Mouse (Mus musculus): ENCODE measurements at regions not wholly inside any gene's neighbourhood (a gene's known extent, or its start where the extent isn't known, plus 50 kb on each side); places are given as distances from the start of the nearest gene placed in this dataset.

DNA sequence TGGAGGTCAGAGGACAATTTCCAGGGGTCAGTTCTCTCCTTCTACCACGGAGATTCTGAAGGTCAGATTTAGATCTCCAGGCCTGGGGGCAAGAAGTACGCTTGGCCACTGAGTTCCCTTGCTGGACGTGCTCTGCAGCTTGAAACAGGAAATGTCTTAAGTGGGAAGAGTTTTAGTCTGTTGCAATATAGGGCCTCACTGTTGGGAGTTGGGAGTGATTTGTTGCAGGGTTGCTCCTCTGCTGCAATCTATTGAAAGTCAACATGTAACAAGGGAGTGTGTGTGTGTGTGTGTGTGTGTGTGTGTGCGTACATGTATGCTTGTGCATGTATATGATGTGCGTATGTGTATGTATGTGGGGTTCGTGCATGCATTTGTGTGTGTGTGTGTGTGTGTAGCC, 71.5 kb upstream of the Gmds start:
- H3K4me3 ChIP-seq (ENCODE audit: low read depth, low read length) = no peak overlapping the region
- no peak for TF ChIP-seq CTCF (IDR thresholded peaks at IDR 0.05; ENCODE audit: low read depth)
- 87% methylated on average over 6 of the region's 6 CpGs for WGBS
- H3K4me1 ChIP-seq (ENCODE audit: insufficient read depth) = no peaks in the 10 kb centered on the region
- no peaks in the 10 kb centered on the region for H3K9me3 ChIP-seq (ENCODE audit: low read length)
- H3K27ac ChIP-seq (ENCODE audit: low read depth, low read length) = no peak overlapping the region
- no peak overlapping the region for H3K9ac ChIP-seq
- DNase-seq = no peak
- no peak for ATAC-seq
- H3K27me3 ChIP-seq (ENCODE audit: insufficient read depth, low read length) = no peaks in the 10 kb centered on the region; the same call in 1 of the 2 replicates
- no peak overlapping the region for H3K4me2 ChIP-seq (ENCODE audit: low read depth)
- H3K36me3 ChIP-seq (ENCODE audit: insufficient read depth) = no peaks in the 10 kb centered on the region

DNA sequence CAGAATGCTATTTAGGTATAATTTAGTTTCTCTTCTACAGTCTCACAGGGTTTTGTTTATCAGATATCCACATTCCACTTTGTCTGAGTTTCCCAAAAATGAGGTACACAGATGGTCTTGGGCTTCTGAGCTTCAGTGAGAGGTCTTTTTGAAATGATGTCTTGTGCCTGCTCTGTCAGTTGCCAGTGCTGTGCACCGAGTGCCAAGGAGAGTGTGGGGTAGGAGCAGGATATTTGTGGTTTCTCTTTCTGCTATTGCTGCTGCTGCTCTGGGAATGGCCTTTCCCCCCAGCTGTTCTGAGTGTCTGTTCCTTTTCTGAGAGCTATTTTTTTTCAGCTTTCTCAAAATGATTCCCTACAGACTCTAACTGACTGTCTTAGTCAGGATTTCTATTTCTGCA, 60.1 kb upstream of the Gmds start:
- no peaks in the 10 kb centered on the region for H3K9me3 ChIP-seq (ENCODE audit: low read length)
- no peak for ATAC-seq
- no peak overlapping the region for H3K27ac ChIP-seq (ENCODE audit: low read depth, low read length)
- no peak for DNase-seq
- no peak for TF ChIP-seq CTCF (IDR thresholded peaks at IDR 0.05; ENCODE audit: low read depth)
- no peak overlapping the region for H3K9ac ChIP-seq
- WGBS = 69% methylated on average over 1 of the region's 1 CpGs
- no peaks in the 10 kb centered on the region for H3K4me1 ChIP-seq (ENCODE audit: insufficient read depth)
- no peaks in the 10 kb centered on the region for H3K36me3 ChIP-seq (ENCODE audit: insufficient read depth)
- no peak overlapping the region for H3K4me3 ChIP-seq (ENCODE audit: low read depth, low read length)
- H3K4me2 ChIP-seq (ENCODE audit: low read depth) = no peak overlapping the region
- H3K27me3 ChIP-seq (ENCODE audit: insufficient read depth, low read length) = no peaks in the 10 kb centered on the region

Data from forebrain, postnatal 0 days (tissue).